Mouse (Mus musculus) liver, embryonic 11.5 days (tissue): ENCODE results near the gene Card11. TPM values are rescaled to one million over a fixed set of nuclear protein-coding genes. Genes with fewer than 3 reads are reported as not detected.

Source experiments
- ATAC-seq: fragments of 200-750 bp; cut with Nextera tagmentation; replicated peaks from 2 replicates; pipeline ENCODE4 v1.8.0; 2017; ENCODE audit warnings: moderate number of reproducible peaks, mild to moderate bottlenecking, moderate TSS enrichment, moderate library complexity; ENCODE audit not compliant: low FRiP score
- DNase-seq: peaks from one replicate; pipeline ENCODE4 v3.0.0-alpha.2; 2017; ENCODE audit warnings: low spot score
- H3K27ac ChIP-seq: fragments of 300-500 bp; sonication (generic); 2 replicates; pipeline ENCODE4 v1.5.1; 2014; ENCODE audit warnings: mild to moderate bottlenecking, low read depth, low read length, control low read depth
- H3K27me3 ChIP-seq: fragments of 300-500 bp; sonication (generic); replicated peaks from 2 replicates; pipeline ENCODE4 v1.6.1; 2014; ENCODE audit warnings: low read length, mixed read lengths; ENCODE audit not compliant: control insufficient read depth, insufficient read depth
- H3K36me3 ChIP-seq: fragments of 300-500 bp; sonication (generic); 2 replicates; pipeline ENCODE4 v1.6.1; 2014; ENCODE audit warnings: mild to moderate bottlenecking, low read length, moderate library complexity, mixed read lengths; ENCODE audit not compliant: control insufficient read depth, insufficient read depth
- H3K4me1 ChIP-seq: fragments of 300-500 bp; sonication (generic); replicated peaks from 2 replicates; pipeline ENCODE4 v1.6.1; 2014; ENCODE audit warnings: low read length, mixed read lengths; ENCODE audit not compliant: control insufficient read depth, insufficient read depth
- H3K4me2 ChIP-seq: fragments of 300-500 bp; sonication (generic); 2 replicates; pipeline ENCODE4 v1.6.1; 2014; ENCODE audit warnings: mild to moderate bottlenecking, control low read depth, moderate library complexity
- H3K4me3 ChIP-seq: fragments of 300-500 bp; sonication (generic); 2 replicates; pipeline ENCODE4 v1.5.1; 2014; ENCODE audit warnings: low read depth, low read length, control low read depth
- H3K9ac ChIP-seq: fragments of 300-500 bp; sonication (generic); 2 replicates; pipeline ENCODE4 v1.6.1; 2014; ENCODE audit warnings: low read depth, low read length, control low read depth
- H3K9me3 ChIP-seq: fragments of 300-500 bp; sonication (generic); 2 replicates; pipeline ENCODE4 v1.6.1; 2016; ENCODE audit warnings: low read length, inconsistent platforms, mixed read lengths; ENCODE audit not compliant: control insufficient read depth
- WGBS: fragments of 180-500 bp; shearing (Covaris S2); extraction: QIAGEN DNeasy Blood & Tissue Kit; methylation state at CpG from one replicate; pipeline ENCODE4 v1.1.7; 2014; 5-methylcytosine and 5-hydroxymethylcytosine counted together
- polyA plus RNA-seq: library from polyadenylated mRNA; unstranded; fragments of >200 nt; fragmentation: Nextera tagmentation; extraction: Ambion mirVana; gene quantifications from 2 replicates; pipeline ENCODE4 v1.2.1, GENCODE M21; 2014

The Card11 gene
- polyA plus RNA-seq, 1 experiment from 2014 or later, result 0.22 TPM

GRCm38 (mm10) chr5:140962945-140963344, 37.4 kb downstream of the Card11 start:
- H3K4me3 ChIP-seq, result no peak overlapping the region
- no peaks in the 10 kb centered on the region for H3K36me3 ChIP-seq
- no peak overlapping the region for H3K27ac ChIP-seq
- H3K9ac ChIP-seq, result no peak overlapping the region
- no peaks in the 10 kb centered on the region for H3K9me3 ChIP-seq
- no peak overlapping the region for H3K4me2 ChIP-seq
- no peaks in the 10 kb centered on the region for H3K27me3 ChIP-seq
- no peak for ATAC-seq
- peak; percentile 40 for DNase-seq
- no peaks in the 10 kb centered on the region for H3K4me1 ChIP-seq
- 28% methylated on average over 9 of the region's 9 CpGs for WGBS

GRCm38 (mm10) chr5:140960732-140961131, 39.6 kb downstream of the Card11 start:
- Histone ChIP-seq H3K4me2 (no peak overlapping the region), H3K27me3 (no peaks in the 10 kb centered on the region), H3K9me3 (no peaks in the 10 kb centered on the region), H3K4me3 (no peak overlapping the region), H3K9ac (no peak overlapping the region), H3K4me1 (no peaks in the 10 kb centered on the region), H3K27ac (no peak overlapping the region), H3K36me3 (no peaks in the 10 kb centered on the region)
- WGBS, result 78% methylated on average over 6 of the region's 6 CpGs
- DNase-seq (no peak), ATAC-seq (no peak)

- DNase-seq (no peak), ATAC-seq (no peak)
- no peak overlapping the region for H3K9ac ChIP-seq
- H3K36me3 ChIP-seq, result no peaks in the 10 kb centered on the region
- no peak overlapping the region for H3K4me2 ChIP-seq
- no peaks in the 10 kb centered on the region for H3K4me1 ChIP-seq
- no peaks in the 10 kb centered on the region for H3K27me3 ChIP-seq
- no peaks in the 10 kb centered on the region for H3K9me3 ChIP-seq
- 79% methylated on average over 6 of the region's 6 CpGs for WGBS
- no peak overlapping the region for H3K27ac ChIP-seq
- H3K4me3 ChIP-seq, result no peak overlapping the region
Observed at GRCm38 (mm10) chr5:140959160-140959559, 41.2 kb downstream of the Card11 start.

- no peaks in the 10 kb centered on the region for H3K27me3 ChIP-seq
- WGBS, result 75% methylated on average over 4 of the region's 4 CpGs
- DNase-seq, result no peak
- no peaks in the 10 kb centered on the region for H3K9me3 ChIP-seq
- no peak for ATAC-seq
- H3K27ac ChIP-seq, result no peak overlapping the region
- no peak overlapping the region for H3K9ac ChIP-seq
- H3K36me3 ChIP-seq, result no peaks in the 10 kb centered on the region
- H3K4me1 ChIP-seq, result no peaks in the 10 kb centered on the region
- no peak overlapping the region for H3K4me3 ChIP-seq
- H3K4me2 ChIP-seq, result no peak overlapping the region
Observed at GRCm38 (mm10) chr5:140957106-140957505, 43.3 kb downstream of the Card11 start.

GRCm38 (mm10) chr5:140955666-140956065, 44.7 kb downstream of the Card11 start:
- no peak overlapping the region for H3K4me3 ChIP-seq
- WGBS, result 74% methylated on average over 1 of the region's 1 CpGs
- H3K4me2 ChIP-seq, result no peak overlapping the region
- no peaks in the 10 kb centered on the region for H3K36me3 ChIP-seq
- DNase-seq (no peak), ATAC-seq (no peak)
- no peak overlapping the region for H3K9ac ChIP-seq
- H3K27ac ChIP-seq, result no peak overlapping the region
- no peaks in the 10 kb centered on the region for H3K9me3 ChIP-seq
- no peaks in the 10 kb centered on the region for H3K27me3 ChIP-seq
- H3K4me1 ChIP-seq, result no peaks in the 10 kb centered on the region

- Histone ChIP-seq H3K4me2 (no peak overlapping the region), H3K4me3 (no peak overlapping the region), H3K9me3 (peaks cover 4% of the 10 kb centered on the region; the same call in 1 of the 2 replicates), H3K27ac (no peak overlapping the region), H3K9ac (no peak overlapping the region), H3K36me3 (no peaks in the 10 kb centered on the region), H3K4me1 (no peaks in the 10 kb centered on the region), H3K27me3 (no peaks in the 10 kb centered on the region)
- DNase-seq (no peak), ATAC-seq (no peak)
- WGBS, result 74% methylated on average over 5 of the region's 5 CpGs
Observed at GRCm38 (mm10) chr5:140951801-140952200, 48.6 kb downstream of the Card11 start.

- Histone ChIP-seq H3K4me1 (no peaks in the 10 kb centered on the region), H3K27ac (no peak overlapping the region), H3K9ac (no peak overlapping the region), H3K4me2 (no peak overlapping the region), H3K27me3 (no peaks in the 10 kb centered on the region), H3K36me3 (no peaks in the 10 kb centered on the region), H3K9me3 (peaks cover 4% of the 10 kb centered on the region; the same call in 1 of the 2 replicates), H3K4me3 (no peak overlapping the region)
- no peak for ATAC-seq
- 51% methylated on average over 10 of the region's 10 CpGs for WGBS
- DNase-seq, result no peak
Observed at GRCm38 (mm10) chr5:140948009-140948408, 52.4 kb downstream of the Card11 start.

- H3K4me1 ChIP-seq, result no peaks in the 10 kb centered on the region
- H3K9me3 ChIP-seq, result peaks cover 6% of the 10 kb centered on the region; the same call in 1 of the 2 replicates
- 62% methylated on average over 6 of the region's 6 CpGs for WGBS
- H3K4me3 ChIP-seq, result no peak overlapping the region
- no peaks in the 10 kb centered on the region for H3K36me3 ChIP-seq
- no peaks in the 10 kb centered on the region for H3K27me3 ChIP-seq
- DNase-seq, result no peak
- no peak overlapping the region for H3K9ac ChIP-seq
- no peak overlapping the region for H3K27ac ChIP-seq
- ATAC-seq, result no peak
- H3K4me2 ChIP-seq, result no peak overlapping the region
Observed at GRCm38 (mm10) chr5:140946034-140946433, 54.3 kb downstream of the Card11 start.

- no peak overlapping the region for H3K4me3 ChIP-seq
- no peak overlapping the region for H3K4me2 ChIP-seq
- H3K27ac ChIP-seq, result no peak overlapping the region
- no peak overlapping the region for H3K9ac ChIP-seq
- ATAC-seq (no peak), DNase-seq (no peak)
- 0 out of 2 replicates have a peak, but pooled peaks cover 2% of the 10 kb centered on the region for H3K9me3 ChIP-seq
- 74% methylated on average over 18 of the region's 18 CpGs for WGBS
- no peaks in the 10 kb centered on the region for H3K4me1 ChIP-seq
- no peaks in the 10 kb centered on the region for H3K27me3 ChIP-seq
- no peaks in the 10 kb centered on the region for H3K36me3 ChIP-seq
Observed at GRCm38 (mm10) chr5:140944382-140945125, 55.8 kb downstream of the Card11 start.
